ENCODE assay signal across 21 mouse cellular contexts in the genomic region with DNA sequence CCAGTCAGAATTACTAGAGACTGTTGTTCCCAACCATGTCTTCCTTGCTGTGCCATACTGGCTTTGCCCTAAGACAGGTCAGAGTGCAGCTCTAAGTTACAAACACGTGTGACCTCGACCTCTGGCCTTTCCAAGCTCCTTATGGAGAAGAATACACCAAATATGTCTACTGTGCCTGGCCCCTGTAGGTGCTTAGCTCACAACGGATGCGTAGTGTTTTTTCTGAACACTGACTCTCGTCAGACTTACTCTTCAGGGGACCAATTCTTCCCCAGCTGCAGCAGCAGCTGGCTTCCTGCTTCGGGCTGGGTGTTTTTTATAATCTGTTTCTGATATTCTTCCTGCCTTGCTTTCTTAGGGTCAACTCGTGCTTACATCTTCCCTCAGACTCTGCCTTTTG. TPM values are rescaled to one million over a fixed set of nuclear protein-coding genes. Genes with fewer than 3 reads are reported as not detected.
A peak's percentile ranks its signal among the peaks of the same experiment; 100 is the strongest.
DNase-seq lines count a peak whose midpoint lies in the region; TF ChIP-seq lines count a peak whose summit lies in the region.
"Had no signal": no experiment of that assay in that cellular context is flagged by ENCODE, and none has a peak within 500 bp of the region (broad histone marks: within the 10 kb centered on the region; RNA-seq: fewer than 3 reads in every experiment).

No protein-coding gene starts in this region.

- peak; percentile 57 for DNase-seq in embryo, embryonic 10 days (ENCODE audit: low spot score)
- DNase-seq in embryo, embryonic 9.5 days (ENCODE audit: extremely low spot score): no peak
- no peak for DNase-seq in spleen, adult 2 months (ENCODE audit: low read depth in 1 of 2, low spot score in 2 of 2)
- DNase-seq in spleen, postnatal 10 days (ENCODE audit: low spot score in 2 of 2): no peak
- DNase-seq in thymus, postnatal 0 days (ENCODE audit: low spot score): peak; percentile 87
- DNase-seq in c-Kit-positive CD71-positive TER-119-positive erythroid progenitor cells, embryonic 14.5 days (ENCODE audit: low spot score): no peak
- DNase-seq in heart, postnatal 36 days: no peak
- DNase-seq in adrenal gland, adult 18-20 months (ENCODE audit: low spot score in 2 of 2): no peak
- DNase-seq: adrenal gland, adult 2 months; cerebellum, adult 8-10 months; gastrocnemius, postnatal 10 days; heart, adult 2 months; kidney, adult 8-10 months; kidney, postnatal 14 days; liver; lung, adult 2 months; lung, postnatal 36 days had no signal

- H3K27ac ChIP-seq in spleen, adult 2 months (ENCODE audit: insufficient read depth, low read length): peak overlapping the region; percentile 17; the same call in 1 of the 2 replicates
- H3K27ac ChIP-seq: embryonic facial prominence, embryonic 15.5 days; heart, adult 2 months; heart, embryonic 15.5 days; hindbrain, embryonic 10.5 days had no signal

- no peak overlapping the region for H3K4me3 ChIP-seq in spleen, adult 2 months (ENCODE audit: extremely low read depth, insufficient read depth, insufficient read length)
- H3K4me3 ChIP-seq: embryonic facial prominence, embryonic 15.5 days; heart, adult 2 months; heart, embryonic 15.5 days; hindbrain, embryonic 10.5 days had no signal

- 30% methylated on average over 7 of the region's 7 CpGs for WGBS in spleen, adult 2 months

- H3K36me3 ChIP-seq in spleen, adult 2 months (ENCODE audit: control insufficient read depth, insufficient read depth, low read length): no peaks in the 10 kb centered on the region
- H3K36me3 ChIP-seq: embryonic facial prominence, embryonic 15.5 days; heart, embryonic 15.5 days; hindbrain, embryonic 10.5 days had no signal

- intact Hi-C loops in heart, postnatal 36 days (cut with DNase I): no loop called here

- H3K4me1 ChIP-seq in spleen, adult 2 months (ENCODE audit: control insufficient read depth, insufficient read depth, insufficient read length): peaks cover 2% of the 10 kb centered on the region; the same call in 1 of the 2 replicates
- H3K4me1 ChIP-seq: heart, embryonic 15.5 days had no signal

- H3K27me3 ChIP-seq in spleen, adult 2 months (ENCODE audit: control insufficient read depth, insufficient read depth, low read length): no peaks in the 10 kb centered on the region
- H3K27me3 ChIP-seq: CH12.LX; embryonic facial prominence, embryonic 15.5 days; heart, embryonic 15.5 days had no signal

- no peak for TF ChIP-seq CTCF in spleen, adult 2 months (IDR thresholded peaks at IDR 0.05; ENCODE audit: extremely low read depth, insufficient read depth, insufficient read length, insufficient replicate concordance)

- TF ChIP-seq POLR2A in spleen, adult 2 months (IDR thresholded peaks at IDR 0.05; ENCODE audit: low read depth, low read length): no peak

RNA-seq across cellular contexts. Expression of a gene that starts 14.4 kb away (rescaled TPM):
- 57.6 and 94.0 TPM in 2 replicates for polyA plus RNA-seq in spleen, adult 2 months (2012; rRNA removed)
- polyA plus RNA-seq in thymus, postnatal 0 days (2015; fragmentation: Nextera tagmentation; extraction: Ambion mirVana): 552 and 560 TPM in 2 replicates
- 10 to 100 TPM; 54.7 to 54.8 TPM for total RNA-seq in heart, postnatal 36 days (2021)
- total RNA-seq in adrenal gland, adult 18-20 months (2021): 100 to 1,000 TPM; 152 to 273 TPM

Comparison
In these comparisons a context has a peak if more than half of its experiments do, and no peak if none do; other contexts are left out.
1. DNase-seq: peak in embryo, embryonic 10 days (single experiment) and thymus, postnatal 0 days (single experiment); none in embryo, embryonic 9.5 days (single experiment), spleen, adult 2 months (0 of 2), spleen, postnatal 10 days (0 of 2), c-Kit-positive CD71-positive TER-119-positive erythroid progenitor cells, embryonic 14.5 days (single experiment), heart, postnatal 36 days (0 of 2) and adrenal gland, adult 18-20 months (0 of 2).